Mouse (Mus musculus) liver, embryonic 14.5 days (tissue): ENCODE data around the gene Rsl24d1. TPM values are rescaled to one million over a fixed set of nuclear protein-coding genes. Genes with fewer than 3 reads are reported as not detected.

Experiments
- ATAC-seq: fragments of 200-750 bp; cut with Nextera tagmentation; 2 replicates; pipeline ENCODE4 v1.8.0; 2017; ENCODE audit warnings: moderate number of reproducible peaks, mild to moderate bottlenecking, moderate library complexity; ENCODE audit not compliant: insufficient read depth
- DNase-seq, 3 experiments: peaks; one replicate each; pipeline ENCODE4 v3.0.0-alpha.2; 2012 to 2013; ENCODE audit warnings: low read depth in 3 of 3, low spot score in 3 of 3
- H3K27ac ChIP-seq: fragments of 300-500 bp; sonication (generic); 2 replicates; pipeline ENCODE4 v1.5.1; 2014; ENCODE audit warnings: moderate library complexity, mild to moderate bottlenecking, control low read depth, inconsistent platforms
- H3K27me3 ChIP-seq: fragments of 300-500 bp; sonication (generic); 2 replicates; pipeline ENCODE4 v1.6.1; 2014; ENCODE audit warnings: mild to moderate bottlenecking, low read length, moderate library complexity; ENCODE audit not compliant: control insufficient read depth, insufficient read depth
- H3K36me3 ChIP-seq: fragments of 300-500 bp; sonication (generic); replicated peaks from 2 replicates; pipeline ENCODE4 v1.6.1; 2014; ENCODE audit warnings: low read depth; ENCODE audit not compliant: control insufficient read depth, insufficient read depth
- H3K4me1 ChIP-seq, 2 experiments: fragments of 200-500 bp in 1 of 2; fragments of 300-500 bp in 1 of 2; sonication (generic) in 1 of 2; replicated peaks; 2 replicates each; pipeline ENCODE4 v1.6.1; 2012 to 2014; ENCODE audit warnings: antibody characterized with exemption in 1 of 2, inconsistent platforms in 1 of 2, low read length in 1 of 2; ENCODE audit not compliant: control insufficient read depth in 2 of 2, insufficient read depth in 2 of 2
- H3K4me2 ChIP-seq: fragments of 300-500 bp; sonication (generic); 2 replicates; pipeline ENCODE4 v1.6.1; 2014; ENCODE audit warnings: low read depth, mild to moderate bottlenecking, control low read depth, moderate library complexity
- H3K4me3 ChIP-seq, 2 experiments: fragments of 200-500 bp in 1 of 2; fragments of 300-500 bp in 1 of 2; sonication (generic) in 1 of 2; 2 replicates each; pipeline ENCODE4 v1.5.1; 2012 to 2014; ENCODE audit warnings: low read depth in 2 of 2, low read length in 2 of 2, mild to moderate bottlenecking in 2 of 2, control low read depth in 1 of 2, inconsistent platforms in 1 of 2, moderate library complexity in 1 of 2; ENCODE audit not compliant: insufficient read depth in 1 of 2
- H3K9ac ChIP-seq: fragments of 300-500 bp; sonication (generic); replicated peaks from 2 replicates; pipeline ENCODE4 v1.6.1; 2014; ENCODE audit warnings: mild to moderate bottlenecking, control low read depth, moderate library complexity
- H3K9me3 ChIP-seq: fragments of 300-500 bp; sonication (generic); 2 replicates; pipeline ENCODE4 v1.6.1; 2016; ENCODE audit warnings: low read length, mixed read lengths; ENCODE audit not compliant: control insufficient read depth
- CTCF ChIP-seq: IDR thresholded peaks from 2 replicates; pipeline ENCODE4 v1.5.1; 2016; ENCODE audit warnings: antibody characterized with exemption, low read depth, control low read depth
- EP300 ChIP-seq: IDR thresholded peaks from 2 replicates; pipeline ENCODE4 v1.6.1; 2016; ENCODE audit warnings: antibody characterized with exemption, low read depth
- WGBS: fragments of 180-500 bp; shearing (Covaris S2); extraction: QIAGEN DNeasy Blood & Tissue Kit; methylation state at CpG from one replicate; pipeline ENCODE4 v1.1.7; 2014; ENCODE audit not compliant: insufficient replicate concordance; 5-methylcytosine and 5-hydroxymethylcytosine counted together
- polyA plus RNA-seq, 2 experiments: library from polyadenylated mRNA; depleted of rRNA in 1 of 2; stranded (reverse) in 1 of 2; unstranded in 1 of 2; fragments of >200 nt; fragmentation: Nextera tagmentation in 1 of 2; extraction: Ambion mirVana in 1 of 2; gene quantifications; 2 replicates each; pipeline versions ENCODE4 v1.2.1 to v1.2.3; 2012 to 2014

Gene Rsl24d1
- polyA plus RNA-seq, 2 experiments = 29.7 to 49.5 TPM

DNA sequence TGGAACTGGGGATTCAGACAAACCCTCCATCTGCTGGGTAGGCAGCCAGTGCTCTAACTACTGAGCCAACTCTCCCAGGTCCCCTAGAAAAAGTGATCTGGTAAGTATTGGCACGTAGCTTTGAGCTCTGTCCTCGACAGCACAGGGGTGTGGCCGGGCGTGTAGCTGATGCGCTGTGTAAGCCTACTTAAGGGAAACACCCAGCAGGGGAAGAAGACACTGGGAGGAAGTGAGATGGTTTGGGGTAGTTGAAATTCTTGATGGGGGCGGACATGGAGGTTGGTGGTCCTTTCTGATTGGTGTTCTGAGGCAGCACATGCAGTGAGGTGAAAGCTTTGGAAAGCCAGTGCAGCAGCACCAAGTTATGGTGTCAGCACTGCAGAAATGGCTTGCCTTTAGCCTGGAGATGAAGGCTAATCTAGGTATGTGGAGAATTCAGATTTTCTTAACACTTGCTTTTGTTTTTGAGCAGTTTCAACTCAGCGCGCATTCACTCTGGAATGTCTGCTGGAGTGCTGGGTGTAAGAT, 11.9 kb downstream of the Rsl24d1 start:
- no peak overlapping the region for H3K4me2 ChIP-seq
- 58% methylated on average over 8 of the region's 8 CpGs for WGBS
- H3K9me3 ChIP-seq = no peaks in the 10 kb centered on the region
- H3K36me3 ChIP-seq = peaks cover 31% of the 10 kb centered on the region
- DNase-seq = no peak
- TF ChIP-seq EP300 = no peak
- H3K9ac ChIP-seq = no peak overlapping the region
- no peaks in the 10 kb centered on the region for H3K27me3 ChIP-seq
- no peak overlapping the region for H3K27ac ChIP-seq
- H3K4me3 ChIP-seq = no peak overlapping the region
- H3K4me1 ChIP-seq = peaks cover 0 to 2% of the 10 kb centered on the region in 2 experiments; a peak in 1 of 4 replicates
- ATAC-seq = no peak

DNA sequence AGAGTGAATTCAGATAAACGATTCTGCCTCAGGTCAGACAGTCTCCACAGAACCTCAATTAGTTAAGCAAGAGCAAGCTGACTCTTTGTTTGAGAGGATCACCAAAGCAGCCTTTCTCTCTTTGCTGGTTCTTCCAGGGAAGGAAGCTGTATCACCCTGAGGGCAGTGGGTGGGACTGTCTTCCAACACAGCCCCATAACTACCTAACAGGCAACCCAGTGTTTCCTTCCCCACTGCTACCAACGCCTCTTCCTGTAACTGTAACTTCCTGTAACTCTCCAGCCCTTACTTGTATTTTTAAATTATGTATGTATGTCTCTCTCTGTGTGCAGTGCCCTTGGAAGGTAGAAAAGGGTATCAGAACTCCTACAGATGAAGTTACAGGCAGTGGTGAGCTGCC, 14.2 kb downstream of the Rsl24d1 start:
- DNase-seq (no peak), ATAC-seq (no peak)
- Histone ChIP-seq H3K36me3 (peaks cover 16% of the 10 kb centered on the region), H3K4me3 (no peak overlapping the region), H3K27ac (no peak overlapping the region), H3K9ac (no peak overlapping the region), H3K4me2 (no peak overlapping the region), H3K9me3 (no peaks in the 10 kb centered on the region), H3K4me1 (peaks cover 0 to 2% of the 10 kb centered on the region in 2 experiments; a peak in 1 of 4 replicates), H3K27me3 (no peaks in the 10 kb centered on the region)
- 43% methylated on average over 2 of the region's 2 CpGs for WGBS
- TF ChIP-seq CTCF = no peak
- TF ChIP-seq EP300 = no peak

GRCm38 (mm10) chr9:73129875-73130274, 16.6 kb downstream of the Rsl24d1 start:
- H3K27me3 ChIP-seq = no peaks in the 10 kb centered on the region
- TF ChIP-seq EP300 (no peak), CTCF (no peak)
- no peaks in the 10 kb centered on the region for H3K9me3 ChIP-seq
- peaks cover 9% of the 10 kb centered on the region for H3K36me3 ChIP-seq
- no peak overlapping the region for H3K9ac ChIP-seq
- no peak overlapping the region for H3K4me2 ChIP-seq
- H3K4me3 ChIP-seq = no peak overlapping the region
- ATAC-seq (no peak), DNase-seq (no peak)
- WGBS = 73% methylated on average over 8 of the region's 8 CpGs
- H3K27ac ChIP-seq = no peak overlapping the region
- no peaks in the 10 kb centered on the region for H3K4me1 ChIP-seq

- no peaks in the 10 kb centered on the region for H3K4me1 ChIP-seq
- H3K27ac ChIP-seq = no peak overlapping the region
- WGBS = 73% methylated on average over 4 of the region's 4 CpGs
- H3K4me3 ChIP-seq = no peak overlapping the region
- ATAC-seq (no peak), DNase-seq (no peak)
- H3K27me3 ChIP-seq = no peaks in the 10 kb centered on the region
- H3K4me2 ChIP-seq = no peak overlapping the region
- no peak overlapping the region for H3K9ac ChIP-seq
- peaks cover 9% of the 10 kb centered on the region for H3K36me3 ChIP-seq
- no peak for TF ChIP-seq CTCF
- TF ChIP-seq EP300 = no peak
- H3K9me3 ChIP-seq = no peaks in the 10 kb centered on the region
Measured at GRCm38 (mm10) chr9:73130529-73130928, 17.3 kb downstream of the Rsl24d1 start.

DNA sequence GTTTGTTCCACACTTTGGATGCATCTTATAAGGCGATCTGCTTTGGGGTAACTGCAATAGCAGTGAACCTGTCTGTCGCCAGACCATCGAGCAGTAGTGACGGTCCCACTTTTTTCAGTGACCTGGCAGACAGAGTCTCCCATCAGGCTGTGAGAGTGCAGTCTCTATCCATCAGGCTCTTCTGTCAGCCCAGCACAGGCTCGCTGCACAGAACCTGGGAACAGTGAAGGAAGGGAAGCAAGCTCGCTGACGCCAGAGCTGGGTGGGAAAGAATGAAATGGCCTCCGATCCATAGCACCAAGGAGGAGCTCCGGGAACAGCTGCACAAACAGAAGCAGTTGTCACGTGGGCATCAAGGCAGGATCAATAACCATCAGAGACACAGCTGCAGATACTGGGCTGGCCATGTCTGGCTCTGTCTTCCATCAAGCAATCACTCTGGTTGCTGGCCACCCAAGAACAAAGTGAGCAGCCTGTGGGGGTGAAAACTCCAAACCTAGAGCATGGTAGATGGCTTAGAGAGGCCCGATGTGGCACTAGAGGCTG, 24.2 kb downstream of the Rsl24d1 start:
- H3K27me3 ChIP-seq = no peaks in the 10 kb centered on the region
- no peak overlapping the region for H3K27ac ChIP-seq
- ATAC-seq = no peak
- TF ChIP-seq EP300 (no peak), CTCF (no peak)
- H3K4me1 ChIP-seq = no peaks in the 10 kb centered on the region
- H3K9ac ChIP-seq = no peak overlapping the region
- 58% methylated on average over 11 of the region's 11 CpGs for WGBS
- DNase-seq = no peak
- H3K9me3 ChIP-seq = no peaks in the 10 kb centered on the region
- no peak overlapping the region for H3K4me2 ChIP-seq
- no peaks in the 10 kb centered on the region for H3K36me3 ChIP-seq
- H3K4me3 ChIP-seq = no peak overlapping the region
